Mouse (Mus musculus) heart, adult 2 months (tissue): Measurements from ENCODE around the gene Icam1. TPM values are rescaled to one million over a fixed set of nuclear protein-coding genes. Genes with fewer than 3 reads are reported as not detected.
"Not testable (repeated sequence)": the region's sequence is repeated elsewhere in the genome, so short reads cannot be mapped to it uniquely, and the experiment has no call there.

Experiments
- DNase-seq, 2 experiments: peaks; one replicate each; pipeline ENCODE4 v3.0.0; 2021
- H3K27ac ChIP-seq: fragments of 200-600 bp; 2 replicates; pipeline ENCODE4 v1.8.1; 2022
- H3K27me3 ChIP-seq: fragments of 200-500 bp; 2 replicates; pipeline ENCODE4 v1.6.1; 2012; ENCODE audit warnings: mild to moderate bottlenecking, low read length, inconsistent platforms, mixed read lengths; ENCODE audit not compliant: control insufficient read depth, insufficient read depth
- H3K36me3 ChIP-seq: fragments of 200-500 bp; 2 replicates; pipeline ENCODE4 v1.6.1; 2012; ENCODE audit warnings: low read length, inconsistent platforms; ENCODE audit not compliant: control insufficient read depth, insufficient read depth
- H3K4me1 ChIP-seq: fragments of 200-500 bp; 2 replicates; pipeline ENCODE4 v1.6.1; 2011; ENCODE audit warnings: low read length; ENCODE audit not compliant: control insufficient read depth, insufficient read depth
- H3K4me3 ChIP-seq: fragments of 200-600 bp; 2 replicates; pipeline ENCODE4 v1.8.1; 2022
- H3K79me2 ChIP-seq: fragments of 200-500 bp; replicated peaks from 2 replicates; pipeline ENCODE4 v1.6.1; 2012; ENCODE audit warnings: mild to moderate bottlenecking, inconsistent platforms, low read length, moderate library complexity, mixed read lengths; ENCODE audit not compliant: control insufficient read depth, insufficient read depth
- H3K9ac ChIP-seq: fragments of 200-500 bp; 2 replicates; pipeline ENCODE4 v1.6.1; 2012; ENCODE audit warnings: low read depth, mild to moderate bottlenecking, control low read depth, inconsistent platforms, low read length, mixed read lengths
- CTCF ChIP-seq: fragments of 200-600 bp; IDR thresholded peaks from 2 replicates; pipeline ENCODE4 v1.8.1; 2022; ENCODE audit warnings: antibody characterized with exemption, mild to moderate bottlenecking, moderate library complexity
- EP300 ChIP-seq: fragments of 200-500 bp; IDR thresholded peaks from 2 replicates; pipeline ENCODE4 v1.6.1; 2011; ENCODE audit warnings: low read depth, low read length, control low read depth; ENCODE audit not compliant: insufficient read depth
- POLR2A ChIP-seq: fragments of 200-500 bp; IDR thresholded peaks from 2 replicates; pipeline ENCODE4 v1.6.1; 2011; ENCODE audit warnings: mild to moderate bottlenecking, low read depth, low read length, control low read depth; ENCODE audit not compliant: insufficient read depth
- WGBS: fragments of 180-500 bp; shearing (Covaris S2); methylation state at CpG from one replicate; pipeline ENCODE4 v1.1.7; 2018; 5-methylcytosine and 5-hydroxymethylcytosine counted together
- intact Hi-C: fragments of 180-260 bp; cut with DNase I; formaldehyde crosslinking; loops from one replicate; pipeline ENCODE4 v1.15.1; 2025
- polyA plus RNA-seq: library from polyadenylated mRNA; depleted of rRNA; stranded (reverse); fragments of >200 nt; gene quantifications from 2 replicates; pipeline ENCODE4 v1.2.3, GENCODE M21; 2012
- total RNA-seq, 2 experiments: library from RNA; stranded (reverse); gene quantifications; 2 replicates each; pipeline ENCODE4 v1.2.3; 2021

Gene Icam1
- total and polyA plus RNA-seq, 3 experiments: 7.6 to 12.4 (median 9.2) TPM

GRCm38 (mm10) chr9:21037481-21037891 is 21.7 kb downstream of the Icam1 start:
- no peak overlapping the region for H3K9ac ChIP-seq
- H3K79me2 ChIP-seq: no peaks in the 10 kb centered on the region
- TF ChIP-seq CTCF (no peak), POLR2A (no peak), EP300 (no peak)
- H3K4me3 ChIP-seq: no peak overlapping the region
- H3K27me3 ChIP-seq: peaks cover 11% of the 10 kb centered on the region
- intact Hi-C loops: no loop called here
- DNase-seq: peak; percentile 46 to 55
- H3K4me1 ChIP-seq: no peaks in the 10 kb centered on the region; the same call in 1 of the 2 replicates
- H3K36me3 ChIP-seq: no peaks in the 10 kb centered on the region
- H3K27ac ChIP-seq: no peak overlapping the region
- 5% methylated on average over 31 of the region's 31 CpGs for WGBS

DNA sequence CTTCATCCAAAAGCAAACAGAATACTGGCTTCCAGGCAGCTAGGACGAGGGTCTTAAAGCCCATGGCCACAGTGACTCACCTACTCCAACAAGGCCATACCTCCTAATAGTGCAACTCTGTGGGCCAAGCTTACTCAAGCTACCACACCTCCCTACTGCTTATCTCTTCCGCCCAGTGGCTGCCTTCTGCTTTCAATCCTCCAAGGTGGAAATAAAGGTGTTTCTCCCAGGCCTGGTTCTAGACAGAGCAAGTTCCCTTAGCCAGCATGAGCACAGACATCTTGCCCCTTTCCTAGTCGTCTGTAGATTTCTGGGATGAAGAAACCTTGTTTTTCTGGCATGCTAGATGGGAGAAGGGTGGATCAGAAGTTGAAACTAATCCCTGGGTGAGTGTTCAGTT is 24.0 kb downstream of the Icam1 start:
- Histone ChIP-seq H3K27me3 (peaks cover 8% of the 10 kb centered on the region), H3K27ac (no peak overlapping the region), H3K9ac (no peak overlapping the region), H3K79me2 (no peaks in the 10 kb centered on the region), H3K4me3 (no peak overlapping the region), H3K36me3 (no peaks in the 10 kb centered on the region), H3K4me1 (no peaks in the 10 kb centered on the region)
- DNase-seq: no peak
- 81% methylated on average over 3 of the region's 3 CpGs for WGBS
- TF ChIP-seq CTCF: no peak
- no peak for TF ChIP-seq POLR2A
- no peak for TF ChIP-seq EP300
- intact Hi-C loops: no loop called here

GRCm38 (mm10) chr9:21041308-21041707 is 25.5 kb downstream of the Icam1 start:
- Histone ChIP-seq H3K27me3 (peaks cover 3% of the 10 kb centered on the region; the same call in 1 of the 2 replicates), H3K27ac (no peak overlapping the region), H3K4me1 (no peaks in the 10 kb centered on the region), H3K4me3 (no peak overlapping the region), H3K36me3 (no peaks in the 10 kb centered on the region), H3K9ac (no peak overlapping the region), H3K79me2 (no peaks in the 10 kb centered on the region)
- no peak for TF ChIP-seq POLR2A
- TF ChIP-seq EP300: no peak
- no peak for TF ChIP-seq CTCF
- no peak for DNase-seq
- WGBS: 52% methylated on average over 4 of the region's 4 CpGs
- intact Hi-C loops: no loop called here

DNA sequence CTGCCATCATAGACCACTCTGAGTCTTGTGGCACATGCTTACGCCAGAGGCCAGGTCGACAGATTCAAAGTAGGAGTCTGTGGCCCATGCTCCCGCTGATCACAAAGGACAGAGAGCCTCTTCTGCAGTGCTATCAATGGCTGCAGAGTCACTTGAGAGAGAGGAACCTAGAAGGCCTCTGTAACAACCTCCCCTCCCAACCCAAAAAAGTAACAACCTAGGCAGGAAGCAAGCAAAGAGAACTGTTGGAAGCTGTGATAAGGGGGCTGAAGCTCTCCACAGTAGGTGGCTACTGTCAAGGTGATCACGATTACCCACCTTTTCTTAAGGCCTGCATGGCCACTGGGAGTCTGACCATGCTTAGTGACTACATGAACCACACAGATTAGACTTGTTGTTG is 27.8 kb downstream of the Icam1 start:
- H3K4me3 ChIP-seq: no peak overlapping the region
- no peak for DNase-seq
- intact Hi-C loops: no loop called here
- H3K4me1 ChIP-seq: no peaks in the 10 kb centered on the region
- TF ChIP-seq CTCF (no peak), POLR2A (no peak), EP300 (no peak)
- no peaks in the 10 kb centered on the region for H3K27me3 ChIP-seq
- H3K36me3 ChIP-seq: no peaks in the 10 kb centered on the region
- H3K9ac ChIP-seq: no peak overlapping the region
- no peak overlapping the region for H3K27ac ChIP-seq
- H3K79me2 ChIP-seq: no peaks in the 10 kb centered on the region
- 86% methylated on average over 4 of the region's 4 CpGs for WGBS

- not testable (repeated sequence) for H3K4me1 ChIP-seq
- 58% methylated on average over 1 of the region's 1 CpGs for WGBS
Measured at GRCm38 (mm10) chr9:21044785-21045184, 29.0 kb downstream of the Icam1 start.

DNA sequence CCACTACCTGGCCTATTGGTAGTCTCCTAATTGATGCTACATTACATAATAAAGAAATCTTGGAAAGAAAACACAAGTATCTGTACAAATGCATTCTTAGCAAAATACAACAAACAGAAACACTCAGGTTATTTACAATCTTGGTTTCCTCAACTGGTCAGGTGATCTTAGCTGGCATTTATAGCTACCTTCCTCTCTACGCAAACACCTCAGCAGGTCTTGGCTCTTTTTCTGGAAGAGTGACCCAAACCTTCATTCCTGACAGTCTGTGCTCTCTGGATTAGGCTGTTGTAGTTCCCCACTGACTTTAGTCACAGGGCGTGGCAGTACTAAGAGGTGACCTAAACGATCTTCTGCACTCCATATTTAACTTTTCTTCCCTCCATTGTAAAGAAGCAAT is 29.4 kb downstream of the Icam1 start:
- no peaks in the 10 kb centered on the region for H3K27me3 ChIP-seq
- H3K36me3 ChIP-seq: no peaks in the 10 kb centered on the region
- no peak overlapping the region for H3K27ac ChIP-seq
- H3K9ac ChIP-seq: no peak overlapping the region
- 73% methylated on average over 3 of the region's 3 CpGs for WGBS
- no peak for DNase-seq
- H3K79me2 ChIP-seq: no peaks in the 10 kb centered on the region
- no peak for TF ChIP-seq EP300
- TF ChIP-seq CTCF: no peak
- no peak for TF ChIP-seq POLR2A
- intact Hi-C loops: no loop called here
- no peak overlapping the region for H3K4me3 ChIP-seq
- H3K4me1 ChIP-seq: no peaks in the 10 kb centered on the region

More at GRCm38 (mm10) chr9:21044785-21045184, 29.0 kb downstream of the Icam1 start:
- H3K4me3 ChIP-seq, H3K27ac ChIP-seq, H3K27me3 ChIP-seq, H3K9ac ChIP-seq, DNase-seq, H3K36me3 ChIP-seq, intact Hi-C loops, H3K79me2 ChIP-seq: not testable (repeated sequence)

- intact Hi-C loops: no loop called here
- Histone ChIP-seq H3K79me2 (no peaks in the 10 kb centered on the region), H3K27ac (no peak overlapping the region), H3K36me3 (no peaks in the 10 kb centered on the region), H3K9ac (no peak overlapping the region), H3K4me3 (no peak overlapping the region), H3K27me3 (no peaks in the 10 kb centered on the region), H3K4me1 (no peaks in the 10 kb centered on the region)
- no peak for DNase-seq
- no peak for TF ChIP-seq POLR2A
- TF ChIP-seq EP300: no peak
- no peak for TF ChIP-seq CTCF
- WGBS: 66% methylated on average over 10 of the region's 10 CpGs
Measured at GRCm38 (mm10) chr9:21051578-21051977, 35.8 kb downstream of the Icam1 start.
